Mouse (Mus musculus): Measurements from ENCODE around the gene Rmdn3. TPM values are rescaled to one million over a fixed set of nuclear protein-coding genes. Genes with fewer than 3 reads are reported as not detected.

The Rmdn3 gene
- polyA plus RNA-seq, 1 experiment from 2014 or later: 49.9 TPM

- Histone ChIP-seq H3K9ac (ENCODE audit: low read length) (no peak overlapping the region), H3K4me3 (ENCODE audit: low read depth, low read length) (no peak overlapping the region), H3K4me1 (ENCODE audit: control insufficient read depth, insufficient read depth, low read length) (no peaks in the 10 kb centered on the region), H3K4me2 (ENCODE audit: low read depth) (no peak overlapping the region), H3K9me3 (ENCODE audit: control insufficient read depth, low read length) (no peaks in the 10 kb centered on the region), H3K27me3 (ENCODE audit: control insufficient read depth, insufficient read depth, low read length) (no peaks in the 10 kb centered on the region), H3K27ac (ENCODE audit: low read depth, low read length) (no peak overlapping the region), H3K36me3 (ENCODE audit: control insufficient read depth, insufficient read depth, low read length) (peaks cover 27% of the 10 kb centered on the region)
- ATAC-seq (ENCODE audit: insufficient read depth, low FRiP score, low TSS enrichment) (no peak), DNase-seq (ENCODE audit: low spot score) (no peak)
- 91% methylated on average over 6 of the region's 6 CpGs for WGBS
These were observed 10.4 kb downstream of the Rmdn3 start for GRCm38 (mm10) chr2:119146435-119146834.

- Histone ChIP-seq H3K4me1 (ENCODE audit: control insufficient read depth, insufficient read depth, low read length) (no peaks in the 10 kb centered on the region), H3K36me3 (ENCODE audit: control insufficient read depth, insufficient read depth, low read length) (peaks cover 26% of the 10 kb centered on the region), H3K27me3 (ENCODE audit: control insufficient read depth, insufficient read depth, low read length) (no peaks in the 10 kb centered on the region), H3K9ac (ENCODE audit: low read length) (no peak overlapping the region), H3K4me2 (ENCODE audit: low read depth) (no peak overlapping the region), H3K4me3 (ENCODE audit: low read depth, low read length) (no peak overlapping the region), H3K9me3 (ENCODE audit: control insufficient read depth, low read length) (no peaks in the 10 kb centered on the region), H3K27ac (ENCODE audit: low read depth, low read length) (no peak overlapping the region)
- DNase-seq (ENCODE audit: low spot score) (no peak), ATAC-seq (ENCODE audit: insufficient read depth, low FRiP score, low TSS enrichment) (no peak)
- 81% methylated on average over 2 of the region's 2 CpGs for WGBS
These were observed 11.6 kb downstream of the Rmdn3 start for GRCm38 (mm10) chr2:119145199-119145598.

DNA sequence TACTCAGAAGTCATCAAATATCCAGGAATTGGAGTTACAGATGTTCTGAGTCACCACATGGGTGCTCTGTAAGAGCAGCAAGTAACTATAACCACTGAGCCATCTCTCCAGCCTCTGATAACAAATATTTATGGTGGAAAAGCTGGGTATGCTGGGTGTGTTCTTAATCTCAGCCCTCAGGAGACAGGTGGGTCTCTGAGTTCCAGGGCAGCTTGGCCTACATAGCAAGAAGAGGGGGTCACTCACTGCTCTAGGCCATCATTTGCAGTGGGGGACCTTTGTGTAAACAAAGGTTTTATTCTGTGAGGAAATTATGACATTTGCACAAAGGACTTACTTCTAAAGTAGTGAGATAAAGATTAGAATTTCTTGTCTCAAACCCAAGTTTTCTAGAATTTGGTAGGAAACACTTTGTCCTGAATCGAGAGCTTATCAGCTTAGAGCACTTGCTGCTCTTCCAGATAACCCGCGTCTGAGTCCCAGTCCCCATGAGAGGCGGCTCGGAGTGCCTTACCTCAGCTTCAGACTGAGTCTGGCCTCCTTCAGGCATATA is 20.4 kb downstream of the Rmdn3 start:
- Histone ChIP-seq H3K4me1 (ENCODE audit: control insufficient read depth, insufficient read depth, low read length) (no peaks in the 10 kb centered on the region), H3K27ac (ENCODE audit: low read depth, low read length) (no peak overlapping the region), H3K4me2 (ENCODE audit: low read depth) (no peak overlapping the region), H3K9ac (ENCODE audit: low read length) (no peak overlapping the region), H3K4me3 (ENCODE audit: low read depth, low read length) (no peak overlapping the region), H3K9me3 (ENCODE audit: control insufficient read depth, low read length) (no peaks in the 10 kb centered on the region), H3K36me3 (ENCODE audit: control insufficient read depth, insufficient read depth, low read length) (peaks cover 14% of the 10 kb centered on the region), H3K27me3 (ENCODE audit: control insufficient read depth, insufficient read depth, low read length) (no peaks in the 10 kb centered on the region)
- DNase-seq (ENCODE audit: low spot score) (no peak), ATAC-seq (ENCODE audit: insufficient read depth, low FRiP score, low TSS enrichment) (no peak)
- 92% methylated on average over 5 of the region's 5 CpGs for WGBS

DNA sequence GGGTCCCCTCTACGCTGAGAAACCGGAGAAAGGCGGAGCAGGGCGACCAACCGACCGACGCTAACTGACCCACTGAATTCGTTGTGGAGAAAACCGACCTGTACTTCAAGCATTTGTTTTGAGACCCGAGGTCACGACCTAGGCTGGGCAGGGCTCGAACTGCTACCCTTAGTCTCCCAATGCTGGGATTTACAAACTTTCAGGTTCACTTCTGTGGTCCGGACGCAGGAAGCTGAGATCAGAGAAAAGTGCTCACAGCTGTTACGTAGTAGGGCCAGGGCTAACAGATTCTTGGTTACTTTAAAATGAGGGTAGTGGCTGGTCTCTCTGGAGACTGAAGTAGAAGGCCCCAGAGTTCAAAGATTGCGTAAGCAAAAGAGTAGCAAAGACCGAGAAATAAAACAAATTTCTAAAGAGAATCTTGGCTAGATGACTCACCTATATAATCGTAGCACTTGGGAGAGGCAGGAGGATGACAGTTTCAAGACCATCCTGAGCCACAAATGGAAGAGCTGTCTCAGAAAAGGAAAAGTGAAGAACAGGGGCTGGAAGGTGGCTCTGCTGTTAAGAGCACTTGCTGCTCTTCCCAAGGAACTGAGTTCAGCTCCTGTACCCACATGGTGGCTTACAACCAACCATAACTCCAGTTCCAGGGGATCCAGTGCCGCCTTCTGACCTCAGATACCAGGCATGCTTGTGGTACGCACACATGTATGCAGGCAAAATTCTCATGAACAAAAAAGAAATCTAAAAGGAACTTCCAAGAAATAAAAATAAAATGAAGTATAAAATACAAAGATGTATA is 43.5 kb downstream of the Rmdn3 start:
- WGBS: 14% methylated on average over 20 of the region's 20 CpGs
- no peaks in the 10 kb centered on the region for H3K27me3 ChIP-seq (ENCODE audit: control insufficient read depth, insufficient read depth, low read length)
- ATAC-seq (ENCODE audit: insufficient read depth, low FRiP score, low TSS enrichment): 0 out of 2 replicates have a peak, but pooled peaks have one; percentile 20
- H3K27ac ChIP-seq (ENCODE audit: low read depth, low read length): 0 out of 2 replicates have a peak overlapping the region, but pooled peaks have one; percentile 44
- peak overlapping the region; percentile 68 for H3K9ac ChIP-seq (ENCODE audit: low read length)
- H3K4me1 ChIP-seq (ENCODE audit: control insufficient read depth, insufficient read depth, low read length): peaks cover 5% of the 10 kb centered on the region; the same call in 1 of the 2 replicates
- H3K4me3 ChIP-seq (ENCODE audit: low read depth, low read length): peak overlapping the region; percentile 73
- peaks cover 7% of the 10 kb centered on the region for H3K36me3 ChIP-seq (ENCODE audit: control insufficient read depth, insufficient read depth, low read length)
- H3K4me2 ChIP-seq (ENCODE audit: low read depth): peak overlapping the region; percentile 96
- no peak for DNase-seq (ENCODE audit: low spot score)
- H3K9me3 ChIP-seq (ENCODE audit: control insufficient read depth, low read length): no peaks in the 10 kb centered on the region

- H3K9me3 ChIP-seq (ENCODE audit: control insufficient read depth, low read length): no peaks in the 10 kb centered on the region
- H3K4me2 ChIP-seq (ENCODE audit: low read depth): peak within 1 kb of the TSS; percentile 96
- peak within 1 kb of the TSS; percentile 73 for H3K4me3 ChIP-seq (ENCODE audit: low read depth, low read length)
- H3K27me3 ChIP-seq (ENCODE audit: control insufficient read depth, insufficient read depth, low read length): no peaks in the 10 kb centered on the region
- ATAC-seq (ENCODE audit: insufficient read depth, low FRiP score, low TSS enrichment): peak; percentile 89
- WGBS: under 1% methylated on average over 51 of the region's 51 CpGs
- H3K27ac ChIP-seq (ENCODE audit: low read depth, low read length): 0 out of 2 replicates have a peak within 1 kb of the TSS, but pooled peaks have one; percentile 44
- DNase-seq (ENCODE audit: low spot score): peak; percentile 88
- peaks cover 5% of the 10 kb centered on the region; the same call in 1 of the 2 replicates for H3K4me1 ChIP-seq (ENCODE audit: control insufficient read depth, insufficient read depth, low read length)
- H3K36me3 ChIP-seq (ENCODE audit: control insufficient read depth, insufficient read depth, low read length): peaks cover 5% of the 10 kb centered on the region
- peak within 1 kb of the TSS; percentile 68 for H3K9ac ChIP-seq (ENCODE audit: low read length)
These were observed 44.3 kb downstream of the Rmdn3 start, which contains the start of gene Rad51 for GRCm38 (mm10) chr2:119112438-119113112. TSS of gene Rad51 (plus strand) at chr2:119112793.

DNA sequence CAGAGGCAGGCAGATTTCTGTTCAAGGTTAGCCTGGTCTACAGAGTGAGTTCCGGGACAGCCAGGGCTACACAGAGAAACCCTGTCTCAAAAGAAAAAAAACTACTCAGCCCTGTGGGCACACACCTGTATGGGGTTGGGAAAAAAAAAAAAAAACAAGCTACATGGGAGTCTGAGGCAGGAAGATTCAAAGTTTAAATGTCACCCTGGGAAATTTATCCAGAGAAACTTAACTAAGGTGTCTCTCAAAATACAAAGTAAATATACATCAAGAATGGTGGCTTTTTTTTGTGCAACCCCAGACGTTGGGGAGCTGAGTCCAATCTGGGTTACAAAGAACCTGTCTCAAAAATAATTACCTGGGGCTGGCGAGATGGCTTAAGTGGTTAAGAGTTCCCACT is 45.8 kb downstream of the Rmdn3 start:
- 97% methylated on average over 3 of the region's 3 CpGs for WGBS

DNA sequence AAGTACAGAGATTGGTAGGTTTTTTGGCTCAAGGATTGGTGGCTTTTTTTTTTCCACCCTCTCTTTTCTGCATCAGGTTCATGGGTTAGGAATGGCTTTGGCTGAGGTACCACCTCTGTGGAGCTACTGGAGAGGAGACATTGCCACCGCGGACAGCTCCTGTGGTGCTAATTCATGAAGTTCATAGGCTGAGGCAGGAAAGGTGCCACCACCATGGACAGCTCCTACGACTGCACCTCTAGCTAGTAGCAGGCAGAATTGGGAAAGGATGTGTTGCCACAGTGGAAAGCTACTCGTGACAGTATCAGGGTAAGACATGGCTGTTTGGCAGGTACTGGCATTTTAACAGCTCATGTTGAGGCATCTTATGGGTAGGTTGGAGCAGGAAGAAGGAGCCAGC is 48.3 kb downstream of the Rmdn3 start:
- H3K27me3 ChIP-seq (ENCODE audit: control insufficient read depth, insufficient read depth, low read length): no peaks in the 10 kb centered on the region
- no peak for ATAC-seq (ENCODE audit: insufficient read depth, low FRiP score, low TSS enrichment)
- H3K27ac ChIP-seq (ENCODE audit: low read depth, low read length): no peak overlapping the region
- H3K4me3 ChIP-seq (ENCODE audit: low read depth, low read length): no peak overlapping the region
- H3K36me3 ChIP-seq (ENCODE audit: control insufficient read depth, insufficient read depth, low read length): no peaks in the 10 kb centered on the region
- H3K9me3 ChIP-seq (ENCODE audit: control insufficient read depth, low read length): no peaks in the 10 kb centered on the region
- H3K4me2 ChIP-seq (ENCODE audit: low read depth): no peak overlapping the region
- WGBS: 63% methylated on average over 4 of the region's 4 CpGs
- H3K4me1 ChIP-seq (ENCODE audit: control insufficient read depth, insufficient read depth, low read length): peaks cover 5% of the 10 kb centered on the region; the same call in 1 of the 2 replicates
- DNase-seq (ENCODE audit: low spot score): no peak
- H3K9ac ChIP-seq (ENCODE audit: low read length): no peak overlapping the region

More for the DNA sequence above, 45.8 kb downstream of the Rmdn3 start:
- DNase-seq (ENCODE audit: low spot score) (no peak), ATAC-seq (ENCODE audit: insufficient read depth, low FRiP score, low TSS enrichment) (no peak)
- H3K9ac ChIP-seq (ENCODE audit: low read length): no peak overlapping the region
- no peak overlapping the region for H3K4me2 ChIP-seq (ENCODE audit: low read depth)
- H3K27me3 ChIP-seq (ENCODE audit: control insufficient read depth, insufficient read depth, low read length): no peaks in the 10 kb centered on the region
- peaks cover 5% of the 10 kb centered on the region; the same call in 1 of the 2 replicates for H3K4me1 ChIP-seq (ENCODE audit: control insufficient read depth, insufficient read depth, low read length)
- H3K9me3 ChIP-seq (ENCODE audit: control insufficient read depth, low read length): no peaks in the 10 kb centered on the region
- no peak overlapping the region for H3K4me3 ChIP-seq (ENCODE audit: low read depth, low read length)
- no peak overlapping the region for H3K27ac ChIP-seq (ENCODE audit: low read depth, low read length)
- no peaks in the 10 kb centered on the region for H3K36me3 ChIP-seq (ENCODE audit: control insufficient read depth, insufficient read depth, low read length)

GRCm38 (mm10) chr2:119106583-119106982 is 50.3 kb downstream of the Rmdn3 start:
- ATAC-seq (ENCODE audit: insufficient read depth, low FRiP score, low TSS enrichment) (no peak), DNase-seq (ENCODE audit: low spot score) (no peak)
- Histone ChIP-seq H3K27ac (ENCODE audit: low read depth, low read length) (no peak overlapping the region), H3K36me3 (ENCODE audit: control insufficient read depth, insufficient read depth, low read length) (no peaks in the 10 kb centered on the region), H3K27me3 (ENCODE audit: control insufficient read depth, insufficient read depth, low read length) (no peaks in the 10 kb centered on the region), H3K4me1 (ENCODE audit: control insufficient read depth, insufficient read depth, low read length) (no peaks in the 10 kb centered on the region), H3K4me2 (ENCODE audit: low read depth) (no peak overlapping the region), H3K4me3 (ENCODE audit: low read depth, low read length) (no peak overlapping the region), H3K9ac (ENCODE audit: low read length) (no peak overlapping the region), H3K9me3 (ENCODE audit: control insufficient read depth, low read length) (no peaks in the 10 kb centered on the region)
- WGBS: 89% methylated on average over 5 of the region's 5 CpGs
